Mouse (Mus musculus): ENCODE results near the gene Krt19. TPM values are rescaled to one million over a fixed set of nuclear protein-coding genes. Genes with fewer than 3 reads are reported as not detected.

The Krt19 gene
- polyA plus RNA-seq, 1 experiment from 2014 or later: 2.4 TPM

DNA sequence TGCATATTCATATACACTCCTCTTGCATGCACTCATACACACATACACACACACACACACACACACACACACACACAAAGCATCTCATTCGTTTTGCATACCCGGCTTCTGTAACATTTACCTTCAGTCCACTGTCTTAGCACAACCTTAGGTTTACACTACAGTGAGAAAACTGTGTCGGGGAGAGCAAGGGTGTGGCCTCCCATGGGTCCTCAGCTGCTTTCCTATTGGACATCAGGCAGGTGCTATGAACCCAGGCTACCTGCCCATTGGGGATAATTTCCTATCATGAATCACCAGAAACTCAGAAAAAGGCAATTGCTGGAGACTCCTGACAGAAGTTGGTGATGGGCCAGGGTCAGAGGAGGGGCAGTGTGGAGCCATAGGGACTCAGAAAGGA is 8.9 kb upstream of the Krt19 start:
- 89% methylated on average over 3 of the region's 3 CpGs for WGBS
- ATAC-seq (ENCODE audit: low FRiP score, low read depth): no peak

DNA sequence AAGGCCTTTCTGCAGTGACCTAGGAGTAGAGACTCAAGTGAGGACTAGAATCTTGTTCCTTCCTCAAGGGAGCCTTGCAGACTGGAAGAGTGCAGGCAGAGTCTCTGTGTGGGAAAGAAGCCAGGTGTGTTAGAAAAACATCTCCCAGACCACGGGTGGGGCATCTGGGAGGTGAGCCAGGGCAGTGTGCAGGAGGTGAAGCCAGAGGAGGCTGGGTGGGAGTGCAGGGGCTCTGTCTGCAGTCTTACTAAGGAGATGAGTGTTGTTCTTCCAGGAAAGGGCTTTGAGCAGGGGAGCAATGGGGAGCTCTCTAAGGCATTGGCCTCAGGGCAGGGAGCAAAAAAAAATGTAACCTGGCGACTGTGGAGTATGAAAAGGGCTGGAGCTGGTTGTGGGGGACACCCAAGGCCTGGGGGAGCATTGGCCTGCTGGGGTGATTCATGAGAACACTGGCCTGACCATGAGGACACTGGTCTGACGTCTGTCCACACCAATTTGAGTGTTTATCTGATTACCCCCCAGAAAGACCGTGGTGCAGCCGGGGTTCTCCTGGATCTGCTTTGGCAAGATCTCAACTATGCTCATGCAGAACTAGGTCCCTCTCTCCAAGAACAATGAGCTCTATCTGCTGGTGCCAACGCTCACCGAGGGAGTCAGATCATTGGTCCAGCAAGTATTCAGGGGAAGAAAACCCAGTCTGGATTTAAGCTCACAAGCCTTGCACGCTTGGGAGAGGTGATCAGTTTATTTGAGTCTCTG is 7.2 kb upstream of the Krt19 start:
- ATAC-seq (ENCODE audit: low FRiP score, low read depth): no peak
- H3K9ac ChIP-seq: no peak overlapping the region

More for the DNA sequence above, 8.9 kb upstream of the Krt19 start:
- Histone ChIP-seq H3K27me3 (no peaks in the 10 kb centered on the region), H3K27ac (replicated peaks) (no peak overlapping the region), H3K9ac (no peak overlapping the region), H3K9me3 (no peaks in the 10 kb centered on the region), H3K36me3 (no peaks in the 10 kb centered on the region), H3K4me2 (no peak overlapping the region), H3K4me1 (replicated peaks) (no peaks in the 10 kb centered on the region), H3K4me3 (no peak overlapping the region)

DNA sequence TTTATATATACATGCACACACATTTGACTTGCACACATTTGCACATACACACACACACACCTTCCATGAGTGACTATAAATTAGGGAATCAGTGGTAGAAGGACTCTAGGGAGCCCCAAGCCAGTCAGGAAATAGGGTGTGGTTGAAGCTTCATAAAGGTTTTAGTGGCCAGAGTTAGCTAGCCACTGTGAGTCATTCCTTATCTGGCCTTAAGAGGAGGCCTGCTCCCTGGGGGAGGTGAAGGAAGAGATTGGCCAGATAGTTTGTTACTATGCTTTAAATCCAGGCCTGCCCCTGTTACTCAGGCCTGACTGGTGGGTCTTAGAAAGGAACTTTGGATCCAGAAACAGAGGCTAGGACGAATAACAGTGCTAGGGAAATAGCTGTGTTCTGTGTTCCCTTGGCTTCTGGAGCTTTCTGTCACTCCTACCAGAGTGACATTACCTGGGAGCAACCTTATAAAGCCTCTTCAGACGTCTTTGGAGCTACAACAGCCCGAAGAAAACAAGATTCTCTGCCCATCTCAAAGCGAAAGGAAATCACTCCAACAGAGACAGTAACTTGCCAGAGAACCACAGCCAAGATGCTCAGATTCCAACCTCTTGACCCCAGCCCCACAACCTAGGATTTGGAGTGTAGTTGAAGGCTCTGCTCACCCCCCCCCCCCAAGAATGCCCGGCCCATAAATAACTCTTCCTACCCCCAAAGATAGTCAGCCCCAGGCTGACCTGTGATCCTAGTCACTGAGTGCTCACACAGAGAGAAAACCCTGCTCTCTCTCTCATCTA is 705 bp downstream of the Krt19 start:
- Histone ChIP-seq H3K4me1 (replicated peaks) (peaks cover 13% of the 10 kb centered on the region), H3K4me2 (no peak overlapping the region), H3K27ac (replicated peaks) (no peak overlapping the region), H3K4me3 (no peak overlapping the region), H3K9ac (no peak overlapping the region), H3K9me3 (no peaks in the 10 kb centered on the region), H3K27me3 (peaks cover 32% of the 10 kb centered on the region), H3K36me3 (no peaks in the 10 kb centered on the region)
- 80% methylated on average over 5 of the region's 5 CpGs for WGBS
- ATAC-seq (ENCODE audit: low FRiP score, low read depth): no peak

More for the DNA sequence above, 7.2 kb upstream of the Krt19 start:
- no peak overlapping the region for H3K4me2 ChIP-seq
- H3K36me3 ChIP-seq: no peaks in the 10 kb centered on the region
- no peak overlapping the region for H3K4me3 ChIP-seq
- 69% methylated on average over 8 of the region's 8 CpGs for WGBS
- no peaks in the 10 kb centered on the region for H3K4me1 ChIP-seq (replicated peaks)
- no peaks in the 10 kb centered on the region for H3K27me3 ChIP-seq
- no peak overlapping the region for H3K27ac ChIP-seq (replicated peaks)
- H3K9me3 ChIP-seq: no peaks in the 10 kb centered on the region

DNA sequence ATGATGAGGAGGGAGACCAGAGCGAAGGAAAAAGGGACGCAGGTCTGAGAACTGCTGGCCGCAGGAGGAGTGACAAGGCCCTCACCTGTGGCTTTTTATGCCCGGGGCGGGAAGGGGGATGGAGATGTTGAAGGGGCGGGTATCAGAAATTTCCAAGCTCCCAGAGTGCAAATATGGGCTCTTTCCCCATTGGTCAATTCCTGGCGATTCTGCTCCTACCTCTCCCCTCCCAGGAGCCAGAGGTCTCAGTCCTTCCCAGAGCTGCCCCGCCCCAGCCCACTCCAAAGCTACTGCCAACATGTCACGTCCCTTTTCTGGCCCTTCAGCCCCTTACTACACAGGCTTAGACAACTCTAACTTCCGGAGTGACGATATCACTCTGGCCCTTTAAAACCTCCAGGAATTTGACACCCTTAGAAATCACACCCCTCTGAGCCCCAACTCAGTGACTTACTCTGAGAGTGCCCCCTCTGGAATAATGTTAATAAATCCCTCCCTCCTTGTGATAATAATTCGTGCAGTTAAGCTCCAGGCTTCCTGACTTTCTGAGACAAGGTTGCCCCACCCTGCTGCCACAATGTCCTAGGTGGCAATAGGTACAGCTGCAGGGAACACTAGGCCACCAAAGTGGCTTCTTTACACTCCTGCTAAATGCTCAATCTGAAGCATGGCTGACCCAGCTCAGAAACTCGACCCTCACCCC is 2.5 kb downstream of the Krt19 start:
- peaks cover 13% of the 10 kb centered on the region for H3K4me1 ChIP-seq (replicated peaks)
- no peak for ATAC-seq (ENCODE audit: low FRiP score, low read depth)
- H3K9ac ChIP-seq: no peak overlapping the region
- peak overlapping the region; percentile 26 for H3K4me3 ChIP-seq
- H3K27me3 ChIP-seq: peaks cover 32% of the 10 kb centered on the region
- H3K36me3 ChIP-seq: no peaks in the 10 kb centered on the region
- no peak overlapping the region for H3K27ac ChIP-seq (replicated peaks)
- WGBS: 9% methylated on average over 13 of the region's 13 CpGs
- H3K4me2 ChIP-seq: peak overlapping the region; percentile 56
- no peaks in the 10 kb centered on the region for H3K9me3 ChIP-seq

DNA sequence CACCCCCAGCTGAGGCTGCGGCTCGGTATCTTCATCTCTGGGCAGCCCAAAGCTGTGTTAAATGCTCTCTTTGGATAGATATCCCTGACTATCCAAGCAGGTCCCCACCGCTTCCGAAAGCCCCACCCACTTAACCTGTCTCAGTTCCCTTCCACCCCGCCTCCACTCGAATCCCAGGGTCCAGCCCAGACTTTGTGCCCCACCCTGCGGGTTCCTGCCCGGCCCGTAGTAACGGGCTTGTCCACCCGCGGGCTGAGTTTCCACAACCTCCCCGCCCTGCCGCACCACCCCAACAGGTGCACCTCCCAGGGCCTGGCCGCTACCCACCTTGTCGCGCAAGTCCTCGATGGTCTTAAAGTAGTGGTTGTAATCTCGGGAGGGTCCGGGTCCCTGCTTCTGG is 3.4 kb downstream of the Krt19 start:
- Histone ChIP-seq H3K4me2 (peak overlapping the region; percentile 56), H3K9me3 (no peaks in the 10 kb centered on the region), H3K9ac (no peak overlapping the region), H3K36me3 (no peaks in the 10 kb centered on the region), H3K4me1 (replicated peaks) (peaks cover 13% of the 10 kb centered on the region), H3K27me3 (peaks cover 32% of the 10 kb centered on the region), H3K27ac (replicated peaks) (no peak overlapping the region), H3K4me3 (peak overlapping the region; percentile 26)
- whole genome bisulfite sequencing: 1% methylated on average over 20 of the region's 20 CpGs
- ATAC-seq (ENCODE audit: low FRiP score, low read depth): no peak

DNA sequence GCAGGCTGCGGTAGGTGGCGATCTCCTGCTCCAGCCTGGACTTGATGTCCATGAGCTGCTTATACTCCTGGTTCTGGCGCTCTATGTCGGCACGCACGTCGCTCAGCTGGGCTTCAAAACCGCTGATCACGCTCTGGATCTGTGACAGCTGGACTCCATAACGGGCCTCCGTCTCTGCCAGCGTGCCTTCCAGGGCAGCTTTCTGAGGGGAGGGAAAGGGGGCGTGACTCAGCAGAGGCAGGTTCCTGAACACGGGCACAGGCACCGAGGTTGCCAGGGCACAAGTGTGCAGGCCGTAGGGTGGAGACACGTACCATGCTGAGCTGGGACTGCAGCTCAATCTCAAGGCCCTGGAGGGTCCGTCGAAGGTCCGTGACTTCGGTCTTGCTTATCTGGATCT is 7.5 kb downstream of the Krt19 start:
- ATAC-seq (ENCODE audit: low FRiP score, low read depth): no peak
- 85% methylated on average over 21 of the region's 21 CpGs for WGBS

DNA sequence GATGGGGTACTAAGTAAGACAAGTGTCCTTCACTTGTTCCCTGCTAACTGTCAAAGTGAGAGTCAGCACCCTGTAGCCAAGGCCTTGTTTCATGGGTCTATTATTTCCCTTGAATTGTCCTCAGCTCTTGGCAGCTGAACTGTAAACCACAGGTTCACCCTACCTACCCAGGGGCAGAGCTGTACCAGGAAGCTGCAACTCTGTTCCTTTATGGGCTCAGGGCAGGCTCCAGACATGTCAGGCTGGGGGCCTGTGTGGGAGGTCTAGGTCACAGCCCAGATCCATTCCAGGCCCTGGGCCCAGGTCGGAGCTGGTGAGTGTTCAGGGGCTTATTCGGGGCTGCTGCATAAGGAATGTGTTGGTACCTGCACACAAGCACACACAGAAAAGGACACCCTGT is 9.1 kb downstream of the Krt19 start:
- Histone ChIP-seq H3K9ac (no peak overlapping the region), H3K4me1 (replicated peaks) (peaks cover 6% of the 10 kb centered on the region; the same call in 1 of the 2 replicates), H3K27me3 (peaks cover 7% of the 10 kb centered on the region), H3K4me2 (no peak overlapping the region), H3K36me3 (no peaks in the 10 kb centered on the region), H3K9me3 (no peaks in the 10 kb centered on the region), H3K4me3 (no peak overlapping the region), H3K27ac (replicated peaks) (no peak overlapping the region)
- no peak for ATAC-seq (ENCODE audit: low FRiP score, low read depth)
- WGBS: 83% methylated on average over 2 of the region's 2 CpGs

More for the DNA sequence above, 7.5 kb downstream of the Krt19 start:
- no peaks in the 10 kb centered on the region for H3K36me3 ChIP-seq
- peaks cover 22% of the 10 kb centered on the region for H3K27me3 ChIP-seq
- H3K27ac ChIP-seq (replicated peaks): no peak overlapping the region
- no peak overlapping the region for H3K4me2 ChIP-seq
- H3K9me3 ChIP-seq: no peaks in the 10 kb centered on the region
- H3K9ac ChIP-seq: no peak overlapping the region
- peaks cover 17% of the 10 kb centered on the region for H3K4me1 ChIP-seq (replicated peaks)
- H3K4me3 ChIP-seq: no peak overlapping the region

DNA sequence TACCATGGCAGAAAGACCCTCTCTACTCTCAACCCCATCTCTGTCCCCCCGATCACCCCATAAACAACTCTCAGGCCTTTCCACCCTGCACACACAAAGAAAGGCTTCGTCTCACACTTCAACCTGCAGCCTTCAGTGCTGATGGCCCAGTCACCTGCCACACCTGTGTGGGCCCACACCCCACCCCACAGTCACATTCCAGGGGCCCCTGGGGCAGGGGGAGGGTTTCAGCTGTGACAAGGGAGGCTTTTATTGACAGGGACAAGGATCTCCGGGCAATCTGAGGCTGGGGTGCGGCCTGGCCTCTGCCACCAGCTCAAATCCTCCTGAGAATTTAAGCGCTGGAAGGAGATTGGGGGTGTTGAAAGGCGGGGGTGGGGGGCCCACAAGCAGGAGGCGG is 9.7 kb downstream of the Krt19 start:
- Histone ChIP-seq H3K36me3 (no peaks in the 10 kb centered on the region), H3K4me2 (no peak overlapping the region)
- 71% methylated on average over 7 of the region's 7 CpGs for WGBS

DNA sequence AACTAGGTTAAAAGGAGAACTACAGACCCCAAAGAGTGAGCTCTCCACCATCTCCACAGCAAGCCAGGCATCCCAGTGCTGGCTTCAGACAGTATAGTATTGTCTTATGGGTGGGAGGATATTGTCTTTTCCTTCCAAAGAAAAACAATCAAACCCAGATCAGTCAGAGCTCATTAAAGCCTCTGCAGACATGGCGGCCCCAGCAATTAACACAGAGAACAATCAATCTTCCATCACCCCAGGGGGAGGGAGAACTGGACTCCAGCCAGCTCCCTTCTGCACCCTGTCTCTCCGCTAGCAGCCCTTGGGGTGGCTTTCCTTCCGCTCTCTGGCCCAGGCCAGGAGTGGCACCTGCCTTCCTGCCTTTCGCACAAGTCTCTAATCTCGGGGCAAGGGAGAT is 10.8 kb downstream of the Krt19 start:
- H3K9me3 ChIP-seq: no peaks in the 10 kb centered on the region
- no peaks in the 10 kb centered on the region for H3K27me3 ChIP-seq
- no peaks in the 10 kb centered on the region for H3K36me3 ChIP-seq
- H3K27ac ChIP-seq (replicated peaks): no peak overlapping the region
- 24% methylated on average over 5 of the region's 5 CpGs for WGBS
- no peak overlapping the region for H3K4me2 ChIP-seq
- ATAC-seq (ENCODE audit: low FRiP score, low read depth): no peak
- peaks cover 6% of the 10 kb centered on the region; the same call in 1 of the 2 replicates for H3K4me1 ChIP-seq (replicated peaks)
- no peak overlapping the region for H3K9ac ChIP-seq
- no peak overlapping the region for H3K4me3 ChIP-seq

More for the DNA sequence above, 9.7 kb downstream of the Krt19 start:
- Histone ChIP-seq H3K27ac (replicated peaks) (no peak overlapping the region), H3K27me3 (peaks cover 1% of the 10 kb centered on the region; the same call in 1 of the 2 replicates), H3K4me1 (replicated peaks) (peaks cover 6% of the 10 kb centered on the region; the same call in 1 of the 2 replicates), H3K9me3 (no peaks in the 10 kb centered on the region), H3K9ac (no peak overlapping the region), H3K4me3 (no peak overlapping the region)
- ATAC-seq (ENCODE audit: low FRiP score, low read depth): no peak

DNA sequence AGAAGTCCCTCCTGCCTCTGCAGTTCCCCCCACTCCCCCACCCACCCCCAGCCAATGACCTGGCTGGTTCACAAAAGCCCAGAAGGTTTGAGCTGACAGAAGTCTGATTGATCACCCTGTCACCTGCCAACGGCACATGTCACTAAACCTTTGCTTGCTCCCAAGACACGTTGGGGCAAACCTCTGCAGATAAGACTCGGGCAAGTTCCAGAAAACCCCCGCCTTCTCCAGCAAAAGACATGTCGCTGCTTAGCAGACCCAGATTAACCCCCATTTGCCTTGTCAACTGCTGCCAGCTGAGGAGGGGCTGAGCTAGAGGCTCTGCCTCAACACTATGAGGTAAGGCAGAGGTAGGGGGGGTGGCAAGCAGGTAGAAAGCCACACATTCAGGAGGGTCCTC is 11.9 kb downstream of the Krt19 start:
- H3K9ac ChIP-seq: no peak overlapping the region
- WGBS: 30% methylated on average over 5 of the region's 5 CpGs

DNA sequence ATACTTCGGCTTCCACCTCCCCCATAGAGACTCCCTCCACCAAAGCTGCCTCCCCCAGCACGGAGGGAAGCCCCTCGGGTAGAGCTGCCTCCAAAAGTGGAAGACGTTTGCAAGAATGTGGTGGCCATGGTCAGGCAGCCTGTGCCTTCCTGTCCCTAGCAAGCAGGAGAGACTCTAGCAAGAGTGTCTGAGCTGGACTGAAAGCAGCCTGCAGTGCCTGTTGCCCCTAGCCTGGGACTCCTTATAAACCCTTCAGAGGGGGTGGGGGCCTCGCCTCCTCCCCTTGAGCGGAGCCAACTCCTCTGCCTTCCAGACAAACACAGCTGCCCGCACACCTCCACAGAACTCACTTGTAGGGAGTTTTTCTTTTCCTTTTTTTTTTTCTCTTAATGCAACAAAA is 12.7 kb downstream of the Krt19 start, which contains the start of gene Krt15:
Gene Krt15 (minus strand): TSS at position 198 of the 400 bp plus-strand sequence.
- H3K4me3 ChIP-seq: no peak within 1 kb of the TSS
- H3K27ac ChIP-seq (replicated peaks): no peak within 1 kb of the TSS
- H3K4me1 ChIP-seq (replicated peaks): peaks cover 6% of the 10 kb centered on the region; the same call in 1 of the 2 replicates
- no peaks in the 10 kb centered on the region for H3K36me3 ChIP-seq
- no peak within 1 kb of the TSS for H3K4me2 ChIP-seq
- ATAC-seq (ENCODE audit: low FRiP score, low read depth): no peak
- H3K9ac ChIP-seq: no peak within 1 kb of the TSS
- H3K9me3 ChIP-seq: no peaks in the 10 kb centered on the region
- WGBS: 66% methylated on average over 7 of the region's 7 CpGs
- H3K27me3 ChIP-seq: no peaks in the 10 kb centered on the region

More for the DNA sequence above, 11.9 kb downstream of the Krt19 start:
- Histone ChIP-seq H3K27me3 (no peaks in the 10 kb centered on the region), H3K9me3 (no peaks in the 10 kb centered on the region), H3K4me1 (replicated peaks) (peaks cover 6% of the 10 kb centered on the region; the same call in 1 of the 2 replicates), H3K4me3 (no peak overlapping the region), H3K36me3 (no peaks in the 10 kb centered on the region), H3K27ac (replicated peaks) (no peak overlapping the region), H3K4me2 (no peak overlapping the region)
- no peak for ATAC-seq (ENCODE audit: low FRiP score, low read depth)

DNA sequence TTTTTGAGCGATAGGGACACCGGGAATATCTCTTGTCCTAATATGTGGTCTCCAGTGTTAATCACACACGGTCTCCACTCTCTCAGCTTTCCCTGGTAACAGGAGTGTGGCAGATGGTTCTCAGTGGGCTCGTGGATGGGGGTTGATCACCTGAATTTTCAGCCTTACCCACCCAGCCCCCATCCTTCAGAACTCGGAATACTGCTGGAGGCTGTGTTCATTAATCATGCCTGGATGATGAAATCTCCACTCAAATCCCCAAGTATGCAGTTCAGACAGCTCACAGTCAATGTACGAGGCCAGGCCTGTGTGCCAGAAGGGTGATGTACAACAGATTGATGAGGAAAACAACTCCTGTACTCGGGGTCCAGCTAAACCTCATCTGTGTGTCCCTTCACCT is 23.6 kb downstream of the Krt19 start:
- no peak overlapping the region for H3K4me3 ChIP-seq
- H3K4me1 ChIP-seq (replicated peaks): no peaks in the 10 kb centered on the region
- H3K27me3 ChIP-seq: no peaks in the 10 kb centered on the region
- ATAC-seq (ENCODE audit: low FRiP score, low read depth): no peak
- no peak overlapping the region for H3K4me2 ChIP-seq
- no peak overlapping the region for H3K9ac ChIP-seq
- 72% methylated on average over 7 of the region's 7 CpGs for WGBS
- H3K36me3 ChIP-seq: no peaks in the 10 kb centered on the region
- no peaks in the 10 kb centered on the region for H3K9me3 ChIP-seq
- H3K27ac ChIP-seq (replicated peaks): no peak overlapping the region
